Mouse (Mus musculus) C3H10T1/2 (cell line): ENCODE measurements around the gene Lrfn3. TPM values are rescaled to one million over a fixed set of nuclear protein-coding genes. Genes with fewer than 3 reads are reported as not detected.

Experiments used
- polyA plus RNA-seq, 2 experiments: library from polyadenylated mRNA; unstranded; fragments of >200 nt; fragmentation: generic; extraction: Trizol; gene quantifications; one replicate each; pipeline ENCODE4 v1.2.1; 2012; ENCODE audit warnings: missing spikeins in 2 of 2

Lrfn3 gene
- 1 to 10 TPM; 2.1 to 5.0 TPM for polyA plus RNA-seq

DNA sequence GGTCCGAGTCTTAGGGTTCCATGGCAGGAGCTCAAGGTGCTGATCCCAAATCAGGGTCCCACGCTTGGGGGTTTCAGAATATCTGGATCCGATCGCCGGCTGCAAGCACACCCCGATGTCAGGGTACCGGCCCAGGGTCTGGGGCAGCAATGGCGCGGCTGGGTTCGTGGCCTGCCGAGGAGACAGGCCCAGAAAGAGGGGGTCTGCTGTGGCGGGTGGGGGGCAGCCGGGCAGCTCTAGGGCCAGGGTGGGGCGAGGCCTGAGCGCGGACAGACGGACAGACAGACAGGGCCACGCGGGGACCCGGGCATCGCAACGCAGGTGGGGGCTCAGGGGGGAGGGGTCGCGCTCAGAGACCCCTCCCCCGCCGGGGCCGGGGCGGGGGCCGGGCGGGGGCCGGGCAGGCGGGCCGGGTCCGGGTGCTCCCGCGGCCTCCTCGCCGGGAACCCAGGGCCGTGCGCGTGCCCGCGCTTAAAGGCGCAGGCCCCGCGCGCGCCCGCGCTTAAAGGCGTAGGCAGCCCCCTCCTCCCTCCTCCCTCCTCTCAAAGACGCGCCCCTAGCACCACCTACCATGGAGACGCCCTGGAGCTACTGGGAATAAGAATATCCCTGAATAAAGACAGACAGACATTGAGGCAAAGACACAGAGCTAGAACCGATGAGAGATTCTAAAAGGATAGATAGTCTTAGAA lies at the start of gene Lrfn3:
Lrfn3 (minus strand) TSS at position 121 of the 692 bp plus-strand sequence.

DNA sequence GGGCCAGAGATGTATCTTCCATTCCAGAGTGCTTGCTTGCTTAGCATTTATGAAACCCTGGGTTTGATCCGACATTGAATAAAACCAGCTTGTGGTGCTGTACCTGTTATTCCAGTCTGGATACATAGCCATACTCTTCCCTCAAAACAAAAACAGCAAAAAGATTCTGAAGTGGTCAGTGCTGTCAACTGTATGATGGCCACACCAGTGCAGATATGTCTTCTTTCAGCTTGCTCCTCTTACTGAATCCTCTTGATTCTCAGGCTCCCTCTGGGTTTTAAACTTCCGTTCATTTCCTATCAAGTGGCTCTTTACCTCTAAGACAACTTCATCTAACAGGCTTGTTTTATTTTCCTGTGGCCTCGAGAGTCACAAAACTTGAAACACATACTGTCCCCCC lies 38.8 kb downstream of the Lrfn3 start, which contains the start of gene Sdhaf1:
Sdhaf1 (minus strand) TSS at position 101 of the 400 bp plus-strand sequence.

DNA sequence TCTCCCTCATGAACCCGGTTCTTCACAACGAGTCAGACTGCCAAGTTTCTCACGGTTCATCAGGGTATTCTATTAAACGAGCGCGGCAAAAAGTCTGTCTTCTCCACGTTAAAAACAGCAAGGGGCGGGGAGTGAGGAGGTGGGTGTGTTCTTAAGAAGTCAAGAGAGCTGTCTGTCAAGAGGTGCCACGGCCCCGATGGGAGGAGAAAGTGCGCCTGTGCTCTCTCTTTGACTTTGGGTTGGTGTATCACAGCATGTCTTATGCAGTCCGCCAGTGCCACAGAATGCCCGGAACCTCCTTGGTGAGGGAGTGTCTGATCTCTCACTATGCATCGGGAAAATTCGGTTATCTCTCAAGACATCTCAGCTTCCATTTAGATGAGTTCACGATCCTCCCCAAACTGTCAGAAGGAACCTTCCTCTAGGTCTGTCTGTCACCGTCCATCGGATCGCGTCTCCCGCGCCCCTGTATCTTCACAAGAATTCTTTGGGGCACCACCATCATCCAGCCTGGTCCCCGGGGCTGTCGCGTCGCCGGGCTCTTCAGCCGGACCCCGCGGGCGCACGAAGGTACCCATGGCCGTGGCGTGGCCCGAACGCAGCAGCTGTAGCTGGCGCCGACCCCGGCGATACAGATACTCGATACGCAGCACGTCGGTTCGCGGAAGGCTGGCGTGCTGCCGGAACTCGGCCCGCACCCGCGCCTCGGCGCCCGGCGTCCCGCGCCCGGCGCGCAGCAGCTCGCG lies 40.9 kb downstream of the Lrfn3 start, which contains the start of gene E130208F15Rik:
E130208F15Rik (plus strand) TSS at position 202 of the 746 bp plus-strand sequence.

GRCm38 (mm10) chr7:30314721-30315155 lies 47.8 kb downstream of the Lrfn3 start, which contains the start of gene Syne4:
Gene Syne4 (plus strand): TSS chr7:30314807.

DNA sequence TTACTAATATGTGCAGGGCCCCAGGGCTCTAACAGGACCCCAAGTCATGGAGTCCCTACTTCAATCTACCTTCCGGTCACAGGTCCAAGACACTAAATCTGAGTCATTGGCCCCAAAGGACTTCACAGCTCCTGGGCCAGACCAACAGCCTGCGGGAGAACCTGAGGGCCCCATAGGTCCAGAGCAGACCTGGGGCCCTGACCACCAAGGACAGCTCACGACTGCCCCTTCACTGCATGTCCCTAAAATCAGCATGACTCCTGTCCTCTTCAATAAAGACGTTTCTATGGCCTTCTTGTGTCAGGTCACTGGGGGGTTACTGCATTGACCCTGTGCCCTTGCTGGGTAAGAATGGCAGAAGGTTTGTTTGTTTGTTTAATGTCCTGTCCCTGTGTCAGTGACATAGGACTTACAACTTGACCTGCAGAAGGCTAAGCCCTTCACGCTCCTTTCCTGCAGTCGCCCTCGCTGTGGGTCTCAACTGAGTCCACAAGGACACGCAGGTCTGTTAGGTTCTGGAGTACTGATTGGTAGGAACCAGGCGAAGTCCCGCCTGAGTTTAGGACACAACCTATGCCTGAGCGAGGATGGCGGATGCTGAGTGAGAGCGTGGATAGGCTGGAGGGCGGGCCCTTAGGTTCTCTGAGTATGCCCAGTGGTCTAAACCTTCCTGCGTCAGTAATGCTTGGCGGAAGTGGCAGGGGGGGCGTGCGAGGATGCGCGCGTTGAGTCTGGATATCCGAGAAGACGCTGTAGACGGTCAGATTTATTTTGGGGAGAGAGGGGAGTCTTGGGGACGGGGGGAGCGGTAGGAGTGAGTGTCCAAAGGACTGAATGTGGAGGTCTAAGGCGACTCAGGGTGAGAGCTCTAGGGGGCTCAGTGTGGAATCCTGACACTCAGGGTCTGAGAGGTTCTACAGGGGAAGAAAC lies 54.2 kb downstream of the Lrfn3 start, which contains the start of gene Alkbh6:
Alkbh6 (plus strand) TSS at position 642 of the 930 bp plus-strand sequence.

Other genes starting within 250 kb of the Lrfn3 start
- 1 to 10 TPM in 1 of 2 experiments, under 1 TPM in 1; 0.15 to 2.5 TPM for gene Zfp382, start 240.8 kb downstream of the Lrfn3 start, polyA plus RNA-seq
- 10 to 100 TPM in 1 of 2 experiments, under 1 TPM in 1; 0.48 to 12.2 TPM for gene Zfp146, start 193.0 kb downstream of the Lrfn3 start, polyA plus RNA-seq
- gene Cox7a1, start 178.6 kb downstream of the Lrfn3 start, polyA plus RNA-seq: 1 to 10 TPM; 2.7 to 6.7 TPM
- 100 to 1,000 TPM; 667 to 923 TPM for gene Capns1, start 164.0 kb downstream of the Lrfn3 start, polyA plus RNA-seq
- gene Polr2i, start 130.8 kb downstream of the Lrfn3 start, polyA plus RNA-seq: 100 to 1,000 TPM; 140 to 190 TPM
- gene Tbcb, start 130.5 kb downstream of the Lrfn3 start, polyA plus RNA-seq: 100 to 1,000 TPM; 159 to 336 TPM
- under 1 TPM in 1 of 2 experiments, not detected in 1; 0.08 TPM for gene Ovol3, start 127.0 kb downstream of the Lrfn3 start, polyA plus RNA-seq
- gene Thap8, start 82.7 kb downstream of the Lrfn3 start, polyA plus RNA-seq: under 1 TPM; 0.15 to 0.45 TPM
- 10 to 100 TPM; 12.7 to 22.5 TPM for gene Wdr62, start 82.4 kb downstream of the Lrfn3 start, polyA plus RNA-seq
- 100 to 1,000 TPM in 1 of 2 experiments, 10 to 100 TPM in 1; 59.0 to 203 TPM for gene Clip3, start 71.0 kb downstream of the Lrfn3 start, polyA plus RNA-seq
- 10 to 100 TPM; 28.8 to 45.8 TPM for gene Alkbh6, start 54.1 kb downstream of the Lrfn3 start, polyA plus RNA-seq
- gene Syne4, start 48.0 kb downstream of the Lrfn3 start, polyA plus RNA-seq: 1 to 10 TPM in 1 of 2 experiments, under 1 TPM in 1; 0.21 to 1.4 TPM
- not detected for gene E130208F15Rik, start 41.0 kb downstream of the Lrfn3 start, polyA plus RNA-seq
- 10 to 100 TPM; 13.5 to 16.3 TPM for gene Sdhaf1, start 38.9 kb downstream of the Lrfn3 start, polyA plus RNA-seq
- gene Tyrobp, start 51.0 kb upstream of the Lrfn3 start, polyA plus RNA-seq: not detected
- gene Hcst, start 57.1 kb upstream of the Lrfn3 start, polyA plus RNA-seq: not detected
- gene Nfkbid, start 59.0 kb upstream of the Lrfn3 start, polyA plus RNA-seq: not detected
- under 1 TPM; 0.02 to 0.13 TPM for gene Aplp1, start 82.8 kb upstream of the Lrfn3 start, polyA plus RNA-seq
- gene Kirrel2, start 94.9 kb upstream of the Lrfn3 start, polyA plus RNA-seq: not detected
- under 1 TPM; 0.28 TPM for gene Nphs1, start 95.5 kb upstream of the Lrfn3 start, polyA plus RNA-seq
- not detected for gene Prodh2, start 130.8 kb upstream of the Lrfn3 start, polyA plus RNA-seq
- gene Arhgap33, start 172.3 kb upstream of the Lrfn3 start, polyA plus RNA-seq: 10 to 100 TPM in 1 of 2 experiments, under 1 TPM in 1; 0.55 to 10.4 TPM
- 100 to 1,000 TPM; 101 to 108 TPM for gene Hspb6, start 189.4 kb upstream of the Lrfn3 start, polyA plus RNA-seq
- 10 to 100 TPM in 1 of 2 experiments, 1 to 10 TPM in 1; 2.9 to 18.1 TPM for gene Proser3, start 189.5 kb upstream of the Lrfn3 start, polyA plus RNA-seq
- gene Lin37, start 197.1 kb upstream of the Lrfn3 start, polyA plus RNA-seq: 10 to 100 TPM; 55.0 to 57.3 TPM
- gene U2af1l4, start 200.5 kb upstream of the Lrfn3 start, polyA plus RNA-seq: 10 to 100 TPM; 59.0 to 76.2 TPM
- 1 to 10 TPM in 1 of 2 experiments, under 1 TPM in 1; 0.21 to 1.4 TPM for gene Gm49396, start 200.6 kb upstream of the Lrfn3 start, polyA plus RNA-seq
- 100 to 1,000 TPM; 203 to 206 TPM for gene Psenen, start 200.9 kb upstream of the Lrfn3 start, polyA plus RNA-seq
- 1 to 10 TPM in 1 of 2 experiments, under 1 TPM in 1; 0.18 to 1.6 TPM for gene Igflr1, start 202.7 kb upstream of the Lrfn3 start, polyA plus RNA-seq
- gene Kmt2b, start 226.0 kb upstream of the Lrfn3 start, polyA plus RNA-seq: 10 to 100 TPM in 1 of 2 experiments, 1 to 10 TPM in 1; 3.7 to 16.5 TPM
- gene Zbtb32, start 236.1 kb upstream of the Lrfn3 start, polyA plus RNA-seq: under 1 TPM; 0.05 to 0.28 TPM